ENCODE assay signal across 8 mouse cellular contexts in genomic region chr6:129066986-129067385, GRCm38 (mm10). TPM values are rescaled to one million over a fixed set of nuclear protein-coding genes. Genes with fewer than 3 reads are reported as not detected.
A peak's percentile ranks its signal among the peaks of the same experiment; 100 is the strongest.
DNase-seq lines count a peak whose midpoint lies in the region; ATAC-seq lines count a peak whose summit lies in the region.

No protein-coding gene starts in this region.

- DNase-seq in cerebellum, postnatal 10 days, result peak; percentile 35 to 47
- DNase-seq in cerebellum, adult 9-11 months, result no peak
- DNase-seq in embryo, embryonic 11 days, result peak; percentile 50
- peak; percentile 33 for DNase-seq in left cerebral cortex, adult 11 months (ENCODE audit: low spot score)
- DNase-seq in splenic B cell, adult 2 months (ENCODE audit: low read depth, low spot score), result peak; percentile 84

- H3K27me3 ChIP-seq in hindbrain, embryonic 15.5 days, result no peaks in the 10 kb centered on the region
- no peaks in the 10 kb centered on the region for H3K27me3 ChIP-seq in splenic B cell, adult 2 months (ENCODE audit: control insufficient read depth, insufficient read depth, low read length, poor library complexity, severe bottlenecking)

- H3K36me3 ChIP-seq in hindbrain, embryonic 15.5 days, result no peaks in the 10 kb centered on the region
- H3K36me3 ChIP-seq in splenic B cell, adult 2 months (ENCODE audit: control insufficient read depth, insufficient read depth, low read length, poor library complexity, severe bottlenecking), result no peaks in the 10 kb centered on the region

- H3K27ac ChIP-seq in hindbrain, embryonic 15.5 days (replicated peaks), result no peak overlapping the region

- 65% methylated on average over 1 of the region's 1 CpGs for WGBS in hindbrain, embryonic 15.5 days

- peak; percentile 100 for ATAC-seq in CD4-positive, CD25-positive, alpha-beta regulatory T cell, adult 4 months
- peak; percentile 54; the same call in 1 of the 2 replicates for ATAC-seq in hindbrain, embryonic 15.5 days (ENCODE audit: low FRiP score, low read depth)
- ATAC-seq in megakaryocyte progenitor cell, adult 5-6 weeks (replicated peaks; ENCODE audit: poor library complexity), result peak; percentile 100

- H3K4me3 ChIP-seq in hindbrain, embryonic 15.5 days, result no peak overlapping the region

- no peaks in the 10 kb centered on the region for H3K4me1 ChIP-seq in hindbrain, embryonic 15.5 days (replicated peaks)

- no peak overlapping the region for H3K4me2 ChIP-seq in hindbrain, embryonic 15.5 days

- no peak overlapping the region for H3K9ac ChIP-seq in hindbrain, embryonic 15.5 days

- H3K9me3 ChIP-seq in hindbrain, embryonic 15.5 days, result no peaks in the 10 kb centered on the region

RNA-seq across cellular contexts. Expression of gene Klrb1f, which starts 21.3 kb away (rescaled TPM):
- 1 to 10 TPM; 2.2 to 3.7 TPM for polyA plus RNA-seq in CD4-positive, CD25-positive, alpha-beta regulatory T cell, adult 4 months (2017; shearing (Covaris generic))
- 0.34 and 0.51 TPM in 2 replicates for polyA plus RNA-seq in hindbrain, embryonic 15.5 days (2015; fragmentation: Nextera tagmentation; extraction: Ambion mirVana)
- 32.0 and 35.4 TPM in 2 replicates for total RNA-seq in megakaryocyte progenitor cell, adult 5-6 weeks (2015)
- total RNA-seq in megakaryocyte progenitor cell, adult 5-6 weeks (2017), result 16.3 and 23.6 TPM in 2 replicates

RNA-seq across cellular contexts. Expression of gene Clec2e, which starts 33.7 kb away (rescaled TPM):
- polyA plus RNA-seq in CD4-positive, CD25-positive, alpha-beta regulatory T cell, adult 4 months (2017; shearing (Covaris generic)), result not detected
- polyA plus RNA-seq in hindbrain, embryonic 15.5 days (2015; fragmentation: Nextera tagmentation; extraction: Ambion mirVana), result not detected in 2 replicates
- not detected in 2 replicates for total RNA-seq in megakaryocyte progenitor cell, adult 5-6 weeks (2015)
- 0.14 TPM in 1 of 2 replicates, not detected in the other for total RNA-seq in megakaryocyte progenitor cell, adult 5-6 weeks (2017)
